Mouse (Mus musculus): ENCODE measurements around the gene Tgfbr3l.

Tgfbr3l gene

DNA sequence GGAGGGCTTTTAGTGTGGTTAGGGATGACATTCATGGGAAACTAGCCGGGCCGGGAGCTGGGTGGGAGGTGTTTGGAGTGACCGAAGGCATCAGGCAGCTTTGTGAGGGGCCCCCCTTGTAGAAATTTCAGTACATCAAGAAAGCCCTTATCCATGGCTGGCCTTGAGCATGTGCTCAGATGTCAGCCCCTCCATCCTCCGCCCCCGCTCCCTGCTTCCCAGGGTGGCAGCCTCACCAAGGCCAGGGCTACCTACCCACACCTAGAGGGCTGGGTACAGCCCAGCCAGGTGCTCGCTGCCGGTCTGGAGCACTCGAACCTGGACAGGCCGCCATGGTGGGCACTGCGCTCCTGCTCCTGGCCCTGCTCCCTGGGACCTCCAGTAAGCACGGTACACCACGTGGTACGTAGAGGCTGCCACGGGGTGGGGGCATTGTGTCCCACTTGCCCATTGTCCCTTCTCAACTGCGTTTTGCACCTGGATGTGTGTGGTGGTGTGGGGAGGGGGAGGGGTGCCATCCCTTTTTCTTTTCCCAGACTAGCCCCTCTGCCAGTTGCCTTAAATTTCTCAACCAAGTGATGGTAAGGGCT lies at the start of gene Tgfbr3l:
Tgfbr3l (plus strand) TSS at position 264 of the 590 bp plus-strand sequence.
- no peak for DNase-seq (ENCODE audit: extremely low read depth, insufficient read length, low spot score)

DNA sequence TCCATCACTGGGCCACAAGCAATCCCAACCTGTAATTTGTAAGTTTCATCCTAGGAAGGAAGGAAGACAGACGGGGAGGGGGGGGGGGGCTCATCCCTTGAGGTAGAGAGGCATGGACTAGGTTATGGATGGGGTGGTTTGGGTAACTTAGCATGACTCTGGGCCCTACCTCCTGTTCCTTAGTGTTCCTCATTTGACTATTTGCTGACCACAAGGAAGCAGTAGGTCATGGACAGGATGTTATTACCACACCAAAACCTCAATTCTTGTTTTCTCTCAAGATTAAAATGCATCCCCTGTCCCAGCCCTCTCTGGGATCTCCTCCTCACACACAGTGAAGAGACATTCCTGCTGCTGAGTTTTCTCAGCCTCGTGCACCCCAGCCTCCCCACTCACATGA lies 46.7 kb upstream of the Tgfbr3l start:
- DNase-seq (ENCODE audit: extremely low read depth, insufficient read length, low spot score): no peak

DNA sequence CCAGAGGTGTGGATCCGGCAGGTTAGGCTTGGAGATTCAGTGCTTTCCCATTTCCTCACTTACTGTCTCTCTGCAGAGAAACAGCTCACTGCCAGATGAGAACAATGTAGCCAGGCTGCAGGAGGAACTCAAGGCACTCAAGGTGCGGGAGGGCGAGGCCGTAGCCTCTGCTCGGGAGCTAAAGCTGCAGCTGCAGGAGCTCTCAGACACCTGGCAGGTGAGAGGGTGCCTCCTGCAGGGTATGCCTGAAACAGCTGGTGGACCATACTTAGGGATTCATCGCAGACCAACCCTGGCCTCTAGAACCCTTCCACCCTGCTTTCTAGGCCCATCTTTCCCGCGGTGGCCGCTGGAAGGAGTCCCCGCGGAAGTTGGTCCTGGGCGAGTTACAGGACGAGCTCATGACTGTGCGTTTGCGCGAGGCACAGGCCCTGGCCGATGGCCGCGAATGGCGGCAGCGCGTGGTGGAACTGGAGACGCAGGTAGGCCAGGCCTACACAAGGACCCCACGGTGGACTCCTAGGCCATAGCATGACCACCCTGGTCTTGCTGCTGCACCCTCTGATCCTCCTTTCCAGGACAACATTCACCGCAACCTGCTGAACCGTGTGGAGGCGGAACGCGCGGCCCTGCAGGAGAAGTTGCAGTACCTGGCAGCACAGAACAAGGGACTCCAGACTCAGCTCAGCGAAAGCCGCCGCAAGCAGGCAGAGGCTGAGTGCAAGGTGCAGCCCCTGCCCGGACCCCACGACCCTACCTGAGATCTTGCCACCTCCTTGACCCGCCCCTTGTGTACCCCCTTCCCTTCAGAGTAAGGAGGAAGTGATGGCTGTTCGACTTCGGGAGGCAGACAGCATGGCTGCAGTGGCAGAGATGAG lies 42.5 kb upstream of the Tgfbr3l start:
- DNase-seq (ENCODE audit: extremely low read depth, insufficient read length, low spot score): no peak

DNA sequence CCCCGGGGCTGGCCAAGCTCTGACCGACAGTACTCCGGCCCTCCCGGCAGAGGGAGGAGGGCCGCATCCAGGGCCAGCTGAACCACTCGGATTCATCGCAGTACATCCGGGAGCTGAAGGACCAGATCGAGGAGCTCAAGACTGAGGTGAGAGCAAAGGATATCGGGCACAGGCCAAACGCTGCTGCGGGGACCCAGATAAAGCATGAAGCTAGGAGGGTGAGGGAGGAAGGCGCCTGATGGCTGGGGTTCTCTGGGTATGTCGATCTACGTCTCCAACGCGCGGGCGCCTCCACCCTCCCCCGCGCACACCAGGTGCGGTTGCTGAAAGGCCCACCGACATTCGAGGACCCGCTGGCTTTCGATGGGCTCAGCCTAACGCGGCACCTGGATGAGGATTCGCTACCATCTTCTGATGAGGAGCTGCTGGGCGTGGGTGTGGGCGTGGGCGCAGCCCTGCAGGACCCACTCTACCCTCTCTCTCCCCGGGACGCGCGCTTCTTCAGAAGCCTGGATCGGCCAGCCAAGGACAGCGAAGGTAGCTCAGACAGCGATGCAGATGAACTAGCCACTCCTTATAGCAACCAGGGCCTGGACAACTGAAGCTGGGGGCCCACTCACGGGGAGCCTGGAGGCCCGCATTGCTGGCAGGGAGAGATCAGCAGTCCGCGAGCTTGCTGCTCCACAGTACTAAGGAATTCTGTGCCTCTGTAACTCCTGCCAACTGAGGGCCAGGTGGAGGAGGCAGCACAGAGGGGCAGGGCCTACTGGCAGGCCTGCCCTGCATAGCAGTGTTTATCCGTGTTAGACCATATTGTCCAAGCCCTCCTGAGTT lies 41.6 kb upstream of the Tgfbr3l start:
- no peak for DNase-seq (ENCODE audit: extremely low read depth, insufficient read length, low spot score)

DNA sequence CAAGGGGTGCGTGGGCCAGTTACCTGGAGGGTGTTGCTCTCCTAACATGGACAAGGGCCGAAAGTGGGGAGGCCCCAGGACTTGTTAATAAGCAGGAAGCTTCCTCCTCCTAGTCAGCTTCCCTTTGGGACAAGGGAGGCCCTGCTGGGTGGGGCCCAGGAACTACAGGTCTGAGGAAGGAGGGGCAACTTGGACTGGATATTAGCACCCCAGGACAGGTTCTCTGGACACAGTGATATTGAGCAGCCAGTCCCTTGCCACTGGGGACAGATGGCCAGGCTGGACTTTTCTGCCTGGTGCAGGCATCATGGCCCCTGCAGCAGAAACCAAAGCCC lies 41.0 kb upstream of the Tgfbr3l start:
- DNase-seq (ENCODE audit: extremely low read depth, insufficient read length, low spot score): no peak

DNA sequence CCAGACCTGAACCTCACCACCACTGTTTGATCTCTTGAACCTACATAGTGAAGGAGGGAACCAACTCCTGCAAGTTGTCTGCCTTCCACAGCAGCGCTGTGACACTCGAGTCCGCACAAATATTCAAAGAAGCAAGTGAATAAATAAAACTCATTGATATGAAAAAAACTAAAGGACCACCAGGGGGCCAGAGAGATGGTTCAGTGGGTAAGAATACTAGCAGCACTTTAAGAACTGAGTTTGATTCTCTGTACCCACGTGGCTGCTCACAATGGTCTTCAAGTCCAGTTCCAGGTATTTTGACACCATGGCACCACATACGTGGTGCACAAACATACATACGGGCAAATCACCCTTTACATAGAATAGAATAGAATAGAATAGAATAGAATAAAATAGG lies 36.9 kb upstream of the Tgfbr3l start:
- DNase-seq (ENCODE audit: extremely low read depth, insufficient read length, low spot score): no peak

DNA sequence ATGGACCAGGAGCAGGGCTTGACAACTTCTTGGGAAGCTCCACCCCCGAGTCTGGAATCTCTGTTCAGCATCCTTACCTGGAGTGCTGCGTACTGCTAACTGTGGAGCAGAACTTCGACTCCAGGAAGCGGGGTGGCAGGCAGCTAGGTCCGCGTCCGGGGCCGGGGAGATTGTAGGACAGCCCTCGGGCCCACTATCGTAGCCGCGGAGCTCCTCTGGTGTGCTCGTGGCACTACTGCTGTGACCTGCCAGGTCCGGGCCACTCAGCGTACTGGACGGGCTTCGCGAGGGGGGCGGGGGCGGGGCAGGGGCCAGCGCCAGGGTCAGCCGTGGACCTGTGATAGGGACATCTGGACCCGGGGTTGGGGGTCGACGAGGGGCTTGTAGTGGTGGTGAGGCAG lies 35.2 kb upstream of the Tgfbr3l start:
- no peak for DNase-seq (ENCODE audit: extremely low read depth, insufficient read length, low spot score)

DNA sequence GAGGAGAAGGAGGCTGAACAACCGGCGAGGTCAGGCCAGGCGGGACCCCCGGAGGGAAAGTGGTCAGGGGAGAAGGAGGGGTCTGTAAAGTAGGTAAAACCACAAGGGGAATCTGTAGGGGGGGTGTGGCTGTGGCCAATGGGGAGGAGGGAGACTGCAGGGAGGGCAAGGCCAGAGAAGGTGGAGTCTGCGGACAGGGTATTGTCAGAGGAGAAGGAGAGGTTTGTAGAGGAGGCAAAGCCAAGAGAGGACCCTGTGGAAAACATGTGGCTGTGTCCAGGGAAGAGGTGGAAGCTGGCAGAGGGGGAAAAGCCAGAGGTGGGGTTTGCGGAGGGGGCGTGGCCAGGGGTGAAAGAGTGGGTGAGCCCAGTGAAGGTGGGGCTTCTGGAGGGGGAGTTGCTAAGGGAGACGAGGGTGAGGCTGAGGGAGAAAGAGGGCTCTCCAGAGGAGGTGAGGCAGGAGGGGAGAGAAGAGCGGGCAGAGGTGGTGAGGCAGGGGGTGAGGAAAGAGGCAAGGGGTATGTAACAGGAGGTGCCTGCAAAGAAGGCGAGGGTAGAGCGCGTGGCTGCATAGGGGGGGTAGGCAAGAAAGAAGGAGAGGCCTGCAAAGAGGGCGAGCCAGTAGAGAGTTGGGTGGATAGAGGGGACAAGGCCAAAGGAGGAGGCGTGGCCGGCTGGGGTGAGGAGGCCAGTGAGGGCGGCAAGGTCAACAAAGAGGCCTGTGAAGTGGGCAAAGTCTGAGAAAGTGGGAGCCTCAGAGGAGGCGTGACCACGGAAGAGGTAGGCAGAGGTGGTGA lies 34.6 kb upstream of the Tgfbr3l start:
- peak; percentile 62 for DNase-seq (ENCODE audit: extremely low read depth, insufficient read length, low spot score)

DNA sequence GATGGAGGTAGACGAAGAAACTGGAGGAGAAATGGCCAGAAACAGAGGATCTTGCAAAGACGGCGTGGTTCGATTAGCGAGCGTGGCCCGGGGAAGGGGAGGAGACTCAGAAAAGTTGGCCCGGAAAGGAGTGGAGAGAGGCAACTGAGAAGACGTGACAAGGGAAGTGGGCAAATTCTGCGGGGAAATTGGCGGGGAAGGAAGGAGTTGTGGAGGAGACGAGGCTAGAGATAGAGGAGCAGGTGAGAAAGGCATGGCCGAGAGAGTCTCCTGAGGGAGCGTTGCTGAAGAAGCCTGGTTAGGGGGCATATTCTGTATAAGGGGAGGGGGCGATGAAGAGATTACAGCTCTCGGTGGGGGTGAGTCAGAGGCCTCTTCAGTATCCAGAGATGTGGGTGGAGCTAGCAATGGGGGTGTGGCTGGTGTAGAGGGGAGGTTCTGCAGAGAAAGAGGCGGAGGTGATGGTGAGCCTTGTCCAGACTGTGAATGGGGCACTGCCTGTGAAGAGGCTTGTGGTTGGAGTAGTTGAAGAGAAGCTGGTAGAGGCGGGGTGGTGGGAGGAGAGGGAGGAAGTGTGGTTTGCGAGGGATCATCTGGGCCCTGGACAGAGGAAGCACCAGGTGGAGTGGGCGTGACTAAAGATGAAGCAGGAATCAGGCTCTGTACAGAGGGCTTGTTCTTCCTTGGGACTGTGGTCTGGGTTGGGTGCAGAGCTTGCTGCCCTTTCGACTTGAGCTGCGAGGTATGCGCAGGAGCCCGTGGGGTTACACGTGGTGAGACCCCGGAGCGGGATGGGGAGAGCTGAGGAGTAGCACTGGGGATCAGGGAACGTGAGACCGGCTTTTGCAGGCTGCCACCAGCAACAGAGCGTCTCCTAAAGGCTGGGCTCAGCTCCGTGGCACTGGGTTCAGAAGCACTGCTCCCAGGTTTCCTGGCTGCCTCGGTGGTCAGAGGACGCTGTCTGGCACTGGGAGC lies 33.7 kb upstream of the Tgfbr3l start:
- peak; percentile 66 for DNase-seq (ENCODE audit: extremely low read depth, insufficient read length, low spot score)

DNA sequence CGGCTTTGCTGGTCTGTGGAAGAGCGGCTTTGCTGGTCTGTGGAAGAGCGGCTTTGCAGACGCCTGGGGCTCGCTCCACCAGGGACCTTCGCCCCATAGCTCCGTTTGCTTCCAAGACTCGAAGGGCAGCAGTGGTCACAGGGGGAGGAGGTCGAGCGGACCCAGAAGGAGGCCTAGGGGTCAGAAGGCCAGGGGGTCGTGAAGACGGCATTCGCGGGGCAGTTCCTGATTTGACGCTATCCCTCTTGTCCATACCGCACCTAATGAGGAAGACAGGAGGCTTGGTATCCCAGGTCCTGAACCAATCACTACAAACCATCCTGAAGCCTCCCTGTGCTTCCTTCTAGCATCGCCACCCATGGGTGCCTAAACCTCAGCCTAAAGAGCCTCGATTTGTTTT lies 31.7 kb upstream of the Tgfbr3l start:
- DNase-seq (ENCODE audit: extremely low read depth, insufficient read length, low spot score): no peak

DNA sequence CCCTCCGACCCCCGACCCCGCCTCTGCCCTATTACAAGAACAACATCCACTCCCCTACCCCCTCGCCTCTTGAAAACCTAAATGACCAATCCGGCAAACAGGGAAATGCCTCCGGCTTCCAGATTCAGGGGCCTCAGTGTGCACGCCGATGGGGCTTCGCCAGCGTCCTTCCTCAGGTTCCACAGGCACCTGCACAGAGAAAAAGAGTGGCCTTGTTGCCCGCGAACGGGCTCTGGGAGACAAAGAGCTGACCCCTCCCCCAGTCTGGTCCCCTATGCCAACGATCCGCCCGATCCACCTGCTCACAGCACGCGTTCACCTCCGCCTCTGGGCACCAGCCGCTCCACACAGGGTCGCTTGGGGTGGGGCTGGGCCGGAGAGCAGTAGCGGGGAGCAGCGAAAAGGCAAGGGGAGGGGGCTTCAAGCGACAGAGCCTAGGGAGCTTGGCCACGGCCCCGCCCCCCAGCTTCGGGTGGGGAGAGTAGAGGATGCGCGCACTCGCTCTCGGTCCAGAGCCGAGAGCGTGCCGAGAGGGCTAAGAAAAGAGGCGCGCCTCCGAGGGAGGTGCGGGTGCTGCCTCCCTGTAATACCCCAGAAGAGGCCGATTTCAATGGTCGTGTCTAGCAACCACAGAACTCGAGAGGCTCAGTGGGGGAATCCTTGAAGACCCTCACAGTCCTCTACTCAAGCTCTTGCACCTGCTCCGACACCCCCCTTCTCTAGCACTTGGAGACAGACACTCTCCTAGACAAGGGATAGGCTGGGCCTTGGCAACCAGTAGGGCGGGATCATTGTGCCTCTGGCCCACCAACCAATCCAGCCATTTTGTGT lies 31.0 kb upstream of the Tgfbr3l start, which contains the start of gene Prr36:
Prr36 (minus strand) TSS at position 669 of the 831 bp plus-strand sequence.
- DNase-seq (ENCODE audit: extremely low read depth, insufficient read length, low spot score): no peak

DNA sequence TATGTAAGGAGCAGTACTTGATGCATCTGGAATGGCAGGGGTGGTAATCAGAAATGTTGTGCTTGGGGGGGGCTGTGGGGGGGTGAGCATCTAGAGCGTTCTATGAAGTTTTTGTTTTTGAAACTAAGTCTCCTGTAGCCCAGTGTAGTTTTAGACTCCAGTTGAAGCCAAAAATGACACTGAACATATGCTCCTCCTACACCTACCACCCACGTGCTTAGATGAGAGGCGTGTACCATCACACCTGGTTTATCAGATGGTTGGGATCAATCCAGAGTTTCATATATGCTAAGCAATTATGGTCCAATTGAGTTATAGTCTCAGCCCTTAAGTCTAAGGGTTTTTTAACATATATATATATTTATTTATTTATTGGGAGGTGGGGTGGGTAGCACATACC lies 28.4 kb upstream of the Tgfbr3l start:
- no peak for DNase-seq (ENCODE audit: extremely low read depth, insufficient read length, low spot score)

DNA sequence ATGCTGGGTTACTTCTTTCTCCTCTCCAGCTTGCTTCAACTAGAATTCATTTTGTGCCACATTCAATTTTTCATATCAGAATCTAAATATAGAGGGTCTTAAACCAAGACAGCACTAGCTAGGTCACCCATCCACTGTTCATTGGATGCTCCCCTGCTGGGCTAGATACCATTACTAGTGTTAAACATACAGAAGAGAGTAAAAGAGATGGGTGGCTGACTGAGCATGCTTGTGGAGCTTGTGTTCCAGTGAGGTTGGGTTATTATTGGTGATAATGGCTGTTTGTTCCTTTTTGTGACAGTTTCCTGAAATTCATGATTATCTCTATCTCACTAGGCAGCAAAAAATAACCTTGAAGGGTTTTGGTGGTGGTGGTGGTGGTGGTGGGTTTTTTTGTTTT lies 26.0 kb upstream of the Tgfbr3l start:
- DNase-seq (ENCODE audit: extremely low read depth, insufficient read length, low spot score): no peak

DNA sequence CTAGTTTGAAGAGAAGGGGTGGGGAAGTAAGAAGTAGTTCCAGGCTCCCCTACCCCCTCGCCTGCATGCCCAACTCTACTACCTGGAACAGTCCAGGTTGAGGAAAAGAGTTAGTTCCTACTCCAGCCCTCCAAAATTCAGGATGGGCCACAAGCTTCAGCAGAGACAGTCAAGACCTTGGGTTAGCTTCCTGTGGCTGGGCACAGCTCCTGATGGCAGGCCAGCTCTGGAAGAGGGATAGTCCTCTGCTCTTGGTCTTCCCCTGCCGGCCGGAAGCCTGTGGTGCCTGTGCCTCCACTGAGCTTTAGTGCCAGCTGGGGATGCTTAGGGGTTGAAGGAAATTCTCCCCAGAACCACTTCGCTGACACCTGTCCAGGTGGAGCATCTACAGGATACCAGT lies 21.7 kb upstream of the Tgfbr3l start:
- no peak for DNase-seq (ENCODE audit: extremely low read depth, insufficient read length, low spot score)

DNA sequence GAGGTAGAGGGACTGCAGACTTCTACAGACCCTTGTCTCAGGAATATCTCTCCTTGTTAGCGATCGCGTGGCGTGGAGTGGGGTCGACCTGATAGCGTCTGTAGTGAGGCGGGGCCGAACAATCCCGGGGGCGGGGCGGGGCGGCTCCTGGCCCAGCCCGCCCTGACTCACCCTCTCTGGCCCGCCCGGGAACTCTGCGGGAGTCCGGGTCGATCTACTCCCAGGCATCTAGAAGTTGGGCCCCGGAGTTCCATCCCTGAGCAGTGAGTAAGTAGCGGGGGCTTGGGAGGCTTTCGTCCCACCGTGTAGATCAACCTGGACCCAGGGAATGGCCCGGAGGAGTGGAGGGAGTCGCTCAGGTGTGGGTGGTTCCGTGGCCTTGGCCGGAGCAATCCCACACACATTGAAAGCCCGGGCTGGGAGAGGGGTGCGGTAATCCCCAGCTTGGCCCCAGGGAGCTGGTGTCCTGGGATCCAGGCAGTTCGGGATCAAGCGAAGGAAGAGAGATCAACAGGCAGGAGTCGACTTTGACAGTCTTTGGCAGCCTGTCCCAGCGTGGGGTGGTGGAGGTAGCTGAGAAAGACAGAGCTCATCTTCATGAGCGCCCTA lies 21.2 kb upstream of the Tgfbr3l start, which contains the start of gene Lrrc8e:
Lrrc8e (plus strand) TSS at position 89 of the 609 bp plus-strand sequence.
- peak; percentile 83 for DNase-seq (ENCODE audit: extremely low read depth, insufficient read length, low spot score)

DNA sequence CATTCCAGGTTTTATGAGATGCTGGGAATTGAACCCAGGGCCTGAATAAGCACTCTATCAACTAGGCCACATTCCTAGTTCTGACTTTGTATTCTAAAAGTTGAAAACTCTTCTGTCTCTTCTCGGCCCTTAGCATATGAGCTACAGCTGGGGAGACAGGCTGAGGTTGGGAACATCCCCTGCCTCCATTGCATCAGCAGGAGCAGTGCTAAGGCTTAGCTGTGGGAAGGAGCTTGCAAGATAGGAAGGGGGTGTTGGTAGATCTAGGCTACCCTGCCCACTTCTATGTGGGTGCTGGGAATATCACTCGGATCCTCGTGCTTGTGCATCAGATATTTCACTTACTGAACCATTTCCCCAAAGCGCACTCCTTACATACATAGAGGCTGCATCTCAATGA lies 20.1 kb upstream of the Tgfbr3l start:
- no peak for DNase-seq (ENCODE audit: extremely low read depth, insufficient read length, low spot score)

DNA sequence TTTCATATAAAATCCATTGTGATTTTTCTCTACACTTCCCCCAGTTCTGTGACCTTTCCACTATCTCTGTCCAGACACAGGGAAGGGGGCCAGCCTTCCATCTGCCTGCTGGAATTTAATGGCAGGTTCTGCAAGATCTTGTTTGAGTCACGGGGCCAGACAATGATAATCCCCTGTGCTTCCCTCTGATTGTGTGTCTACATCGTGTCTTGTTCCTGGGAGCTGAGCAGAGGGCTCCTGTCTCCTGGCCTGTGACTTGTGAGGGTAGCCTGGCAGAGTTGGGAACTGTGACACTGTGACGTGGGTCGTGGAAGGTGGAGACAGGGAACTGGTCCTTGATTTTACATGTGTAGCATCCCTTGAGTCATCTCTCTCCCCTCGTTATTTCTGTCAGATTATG lies 18.2 kb upstream of the Tgfbr3l start:
- no peak for DNase-seq (ENCODE audit: extremely low read depth, insufficient read length, low spot score)

Measured in 3134 (cell line).